17 mouse cellular contexts compared by ENCODE assay signal in the genomic region with DNA sequence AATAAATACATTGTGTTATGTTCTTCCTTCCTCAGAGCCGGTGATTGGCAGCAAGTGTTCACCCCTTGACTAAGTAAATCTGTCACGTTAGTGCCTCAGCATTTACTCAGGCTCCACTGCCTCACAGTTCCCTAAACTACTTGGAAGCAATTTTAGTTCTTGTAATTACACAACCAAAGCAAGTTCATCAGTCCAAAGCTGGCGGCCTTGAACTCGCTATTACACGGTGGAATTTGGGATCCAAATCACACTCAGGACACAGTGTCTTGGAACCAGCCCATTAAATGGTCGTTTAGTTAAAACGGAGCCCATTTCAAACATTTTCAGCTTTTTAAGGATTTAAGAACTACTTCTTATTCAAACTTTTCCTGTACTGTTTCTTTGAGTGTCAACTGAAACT.
DNase-seq lines count a peak whose midpoint lies in the region.
"Had no signal": no experiment of that assay in that cellular context is flagged by ENCODE, and none has a peak within 500 bp of the region (broad histone marks: within the 10 kb centered on the region; RNA-seq: fewer than 3 reads in every experiment).

No protein-coding gene starts in this region.

- DNase-seq in adrenal gland, postnatal 10 days: peak; percentile 14
- no peak for DNase-seq in adrenal gland, postnatal 4 days (ENCODE audit: low spot score in 2 of 2)
- DNase-seq in lung, postnatal 14 days: peak; percentile 14
- no peak for DNase-seq in lung, adult 18-20 months
- DNase-seq in adrenal gland, postnatal 14 days: peak; percentile 17
- DNase-seq in adrenal gland, postnatal 25 days: peak; percentile 7
- DNase-seq in heart, postnatal 14 days: no peak
- DNase-seq: cerebellum, adult 11 months; cerebellum, adult 2 months; cerebellum, adult 9-11 months; cerebellum, postnatal 25 days; forebrain, postnatal 0 days; gastrocnemius, adult 2 months; gastrocnemius, postnatal 14 days; heart, adult 11 months; heart, postnatal 10 days; heart, postnatal 4 days had no signal

- intact Hi-C loops in heart, postnatal 14 days (cut with DNase I): no loop called here

Comparison
In these comparisons a context has a peak if more than half of its experiments do, and no peak if none do; other contexts are left out.
1. DNase-seq: peak in adrenal gland, postnatal 10 days (single experiment), lung, postnatal 14 days (single experiment), adrenal gland, postnatal 14 days (single experiment) and adrenal gland, postnatal 25 days (single experiment); none in adrenal gland, postnatal 4 days (0 of 2), lung, adult 18-20 months (0 of 2) and heart, postnatal 14 days (0 of 2).